ENCODE assay signal across 17 mouse cellular contexts in genomic region chr10:67109635-67110034, GRCm38 (mm10).
"Had no signal": no experiment of that assay in that cellular context is flagged by ENCODE, and none has a peak within 500 bp of the region (broad histone marks: within the 10 kb centered on the region; RNA-seq: fewer than 3 reads in every experiment).

No protein-coding gene starts in this region.

- DNase-seq: lung, adult 2 months; lung, postnatal 14 days; lung, postnatal 36 days; right cerebral cortex, postnatal 25 days; right cerebral cortex, postnatal 4 days; spleen, adult 18-20 months; thymus, adult 18-20 months; thymus, postnatal 14 days; thymus, postnatal 36 days had no signal

- H3K4me3 ChIP-seq: lung, embryonic 15.5 days; megakaryocyte, embryonic 14.5 days; midbrain, embryonic 13.5 days; midbrain, embryonic 15.5 days; neural tube, embryonic 12.5 days had no signal

- H3K36me3 ChIP-seq: lung, embryonic 15.5 days; midbrain, embryonic 13.5 days; midbrain, embryonic 15.5 days; neural tube, embryonic 12.5 days had no signal

- H3K9ac ChIP-seq: lung, embryonic 15.5 days; midbrain, embryonic 13.5 days; midbrain, embryonic 15.5 days; neural tube, embryonic 12.5 days had no signal

- H3K27ac ChIP-seq: lung, embryonic 15.5 days; macrophage; midbrain, embryonic 13.5 days; midbrain, embryonic 15.5 days; neural tube, embryonic 12.5 days had no signal

- H3K27me3 ChIP-seq: lung, embryonic 15.5 days; megakaryocyte, embryonic 14.5 days; midbrain, embryonic 13.5 days; midbrain, embryonic 15.5 days; neural tube, embryonic 12.5 days had no signal

- H3K9me3 ChIP-seq: lung, embryonic 15.5 days; megakaryocyte, embryonic 14.5 days; midbrain, embryonic 13.5 days; midbrain, embryonic 15.5 days; neural tube, embryonic 12.5 days had no signal

- ATAC-seq: lung, postnatal 0 days; midbrain, embryonic 13.5 days; midbrain, embryonic 15.5 days had no signal

- H3K4me2 ChIP-seq: lung, embryonic 15.5 days; midbrain, embryonic 11.5 days; midbrain, embryonic 13.5 days; midbrain, embryonic 15.5 days; neural tube, embryonic 12.5 days had no signal
